Mouse (Mus musculus) small intestine, adult 2 months (tissue): ENCODE measurements around the gene Ltbp3. TPM values are rescaled to one million over a fixed set of nuclear protein-coding genes. Genes with fewer than 3 reads are reported as not detected.

Experiments used
- H3K27ac ChIP-seq: fragments of 200-500 bp; 2 replicates; pipeline ENCODE4 v1.5.1; 2012; ENCODE audit warnings: low read depth, low read length, control low read depth, inconsistent platforms; ENCODE audit not compliant: insufficient read depth
- H3K27me3 ChIP-seq: fragments of 200-500 bp; 2 replicates; pipeline ENCODE4 v1.6.1; 2012; ENCODE audit warnings: mild to moderate bottlenecking, moderate library complexity, low read length, inconsistent platforms; ENCODE audit not compliant: control insufficient read depth, insufficient read depth
- H3K36me3 ChIP-seq: fragments of 200-500 bp; 2 replicates; pipeline ENCODE4 v1.6.1; 2012; ENCODE audit warnings: mild to moderate bottlenecking, low read length, control low read depth, inconsistent platforms; ENCODE audit not compliant: control insufficient read depth, insufficient read depth
- H3K4me1 ChIP-seq: fragments of 200-500 bp; 2 replicates; pipeline ENCODE4 v1.6.1; 2012; ENCODE audit warnings: low read length, inconsistent platforms, mixed read lengths; ENCODE audit not compliant: control insufficient read depth, insufficient read depth, insufficient read length
- H3K4me3 ChIP-seq: fragments of 200-500 bp; 2 replicates; pipeline ENCODE4 v1.5.1; 2012; ENCODE audit warnings: low read depth, mild to moderate bottlenecking, control low read depth, inconsistent platforms, low read length, moderate library complexity
- CTCF ChIP-seq: fragments of 200-500 bp; IDR thresholded peaks from 2 replicates; pipeline ENCODE4 v1.5.1; 2012; ENCODE audit warnings: low read depth, mild to moderate bottlenecking, control low read depth, inconsistent platforms, low read length, moderate library complexity, mixed read lengths; ENCODE audit not compliant: insufficient replicate concordance, insufficient read length; ENCODE audit errors: extremely low read depth
- POLR2A ChIP-seq: fragments of 200-500 bp; IDR thresholded peaks from 2 replicates; pipeline ENCODE4 v1.6.1; 2012; ENCODE audit warnings: low read depth, mild to moderate bottlenecking, control low read depth, inconsistent platforms, low read length, moderate library complexity
- WGBS: fragments of 180-500 bp; shearing (Covaris S2); methylation state at CpG from one replicate; pipeline ENCODE4 v1.1.7; 2018; 5-methylcytosine and 5-hydroxymethylcytosine counted together
- polyA plus RNA-seq: library from polyadenylated mRNA; depleted of rRNA; stranded (reverse); fragments of >200 nt; gene quantifications from 2 replicates; pipeline ENCODE4 v1.2.3, GENCODE M21; 2012

The Ltbp3 gene
- polyA plus RNA-seq, 1 experiment = 28.2 TPM

DNA sequence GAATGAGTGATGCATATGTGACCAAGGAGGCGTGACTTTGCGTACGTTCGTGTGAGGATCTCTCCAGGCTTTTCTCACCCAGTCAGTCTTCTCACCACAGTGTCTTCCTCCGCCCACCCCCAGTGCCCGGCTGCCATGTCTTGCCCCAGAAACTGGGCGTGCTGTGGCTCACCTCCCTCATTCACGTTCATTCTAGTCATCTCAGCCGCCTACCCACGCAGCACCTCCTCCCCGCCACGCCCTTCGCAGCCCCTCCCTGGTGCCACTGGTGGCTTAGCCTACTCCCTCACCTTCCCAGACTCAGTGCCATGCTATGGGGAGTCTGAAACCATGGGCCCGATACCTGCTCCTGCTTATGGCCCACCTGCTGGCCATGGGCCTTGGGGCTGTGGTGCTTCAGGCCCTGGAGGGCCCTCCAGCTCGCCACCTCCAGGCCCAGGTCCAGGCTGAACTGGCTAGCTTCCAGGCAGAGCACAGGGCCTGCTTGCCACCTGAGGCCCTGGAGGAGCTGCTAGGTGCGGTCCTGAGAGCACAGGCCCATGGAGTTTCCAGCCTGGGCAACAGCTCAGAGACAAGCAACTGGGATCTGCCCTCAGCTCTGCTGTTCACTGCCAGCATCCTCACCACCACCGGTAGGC, 36.4 kb upstream of the Ltbp3 start, which contains the start of gene Kcnk7:
Kcnk7 (plus strand) TSS at position 205 of the 638 bp plus-strand sequence.
- H3K27me3 ChIP-seq = no peaks in the 10 kb centered on the region
- WGBS = 45% methylated on average over 17 of the region's 17 CpGs
- peaks cover 11% of the 10 kb centered on the region for H3K4me1 ChIP-seq
- no peak for TF ChIP-seq CTCF
- no peak for TF ChIP-seq POLR2A
- H3K27ac ChIP-seq = peak within 1 kb of the TSS; percentile 25
- H3K4me3 ChIP-seq = no peak within 1 kb of the TSS
- peaks cover 60% of the 10 kb centered on the region for H3K36me3 ChIP-seq

DNA sequence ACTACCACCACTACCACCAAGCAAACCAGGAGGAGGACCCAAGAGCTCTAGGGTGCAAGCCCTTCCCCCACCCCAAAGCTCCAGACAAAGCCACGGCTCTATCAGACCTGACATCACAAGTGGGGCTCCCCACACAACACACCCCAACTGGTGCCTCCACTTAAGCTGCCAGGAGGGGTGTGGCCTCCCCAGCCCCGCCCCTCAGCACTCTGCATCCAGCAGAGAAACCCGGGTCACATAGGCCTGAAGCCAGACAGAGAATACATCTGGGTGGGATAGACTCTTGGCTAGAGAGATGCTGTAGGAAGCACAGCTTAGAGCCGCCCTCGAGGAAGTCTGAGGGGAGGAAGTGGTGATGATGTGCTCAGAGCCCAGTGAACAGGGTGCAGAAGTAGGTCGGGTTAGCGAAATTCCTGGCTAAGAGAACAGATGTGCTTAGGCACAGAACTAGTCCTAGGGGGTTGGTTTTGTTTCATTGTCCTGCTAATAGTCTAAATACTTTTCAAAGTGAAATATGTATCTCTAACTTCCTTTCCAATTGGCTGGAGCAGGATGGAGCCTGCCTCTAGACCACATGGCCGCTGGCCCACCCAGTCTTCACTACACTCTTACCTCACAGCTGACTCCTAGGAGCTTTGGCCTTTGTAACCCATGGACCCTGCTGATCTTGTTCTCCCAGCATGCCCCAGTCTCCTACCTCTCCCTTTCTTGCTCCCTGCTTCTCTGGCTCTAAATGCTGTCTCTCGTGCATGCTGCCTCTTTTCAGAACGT, 35.7 kb upstream of the Ltbp3 start:
- peak overlapping the region; percentile 25 for H3K27ac ChIP-seq
- H3K36me3 ChIP-seq = peaks cover 58% of the 10 kb centered on the region
- WGBS = 42% methylated on average over 10 of the region's 10 CpGs
- peaks cover 11% of the 10 kb centered on the region for H3K4me1 ChIP-seq
- TF ChIP-seq CTCF = no peak
- TF ChIP-seq POLR2A = no peak
- H3K27me3 ChIP-seq = no peaks in the 10 kb centered on the region
- H3K4me3 ChIP-seq = no peak overlapping the region

DNA sequence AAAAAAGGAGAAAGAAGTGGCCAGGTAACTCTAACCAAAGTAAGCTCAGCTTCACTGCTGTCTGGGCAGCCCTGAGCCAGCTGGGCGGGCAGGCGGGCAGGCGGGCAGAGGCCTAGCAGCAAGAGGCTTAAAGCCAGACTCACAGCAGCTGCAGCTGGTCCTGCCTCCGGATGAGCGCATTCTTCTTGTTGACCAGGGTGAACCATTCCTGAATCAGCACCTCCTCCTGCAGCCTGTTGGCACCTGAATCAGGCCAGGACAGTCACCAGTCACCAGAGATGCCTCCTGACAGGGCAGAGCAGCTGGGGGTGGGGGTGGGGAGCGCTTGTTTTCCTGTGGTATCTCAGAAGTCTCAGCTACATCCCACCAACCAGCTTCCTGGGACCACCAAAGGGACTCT, 30.6 kb upstream of the Ltbp3 start:
- Histone ChIP-seq H3K4me1 (peaks cover 15% of the 10 kb centered on the region), H3K4me3 (no peak overlapping the region), H3K27me3 (no peaks in the 10 kb centered on the region), H3K36me3 (peaks cover 47% of the 10 kb centered on the region), H3K27ac (no peak overlapping the region)
- 95% methylated on average over 6 of the region's 6 CpGs for WGBS
- TF ChIP-seq POLR2A (no peak), CTCF (no peak)

DNA sequence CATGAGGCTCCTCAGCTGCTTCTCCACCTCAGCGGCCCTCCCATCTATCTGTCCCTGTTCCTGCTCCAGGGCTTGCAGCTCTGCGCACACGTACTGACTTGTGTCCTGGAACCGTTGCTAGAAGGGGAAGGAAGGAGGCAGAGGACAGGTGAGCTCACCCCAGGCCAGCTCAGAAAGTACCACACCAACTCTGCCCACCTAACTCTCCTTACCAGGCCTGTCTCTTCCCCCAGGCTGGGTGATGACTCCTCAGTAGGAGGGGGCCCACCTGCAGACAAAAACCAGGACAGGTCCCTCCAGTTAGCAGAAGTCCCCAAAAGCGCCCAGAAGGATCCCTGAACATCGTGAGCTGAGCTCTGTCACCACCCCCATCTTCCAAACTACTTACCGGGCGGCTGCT, 30.1 kb upstream of the Ltbp3 start:
- peaks cover 49% of the 10 kb centered on the region for H3K36me3 ChIP-seq

DNA sequence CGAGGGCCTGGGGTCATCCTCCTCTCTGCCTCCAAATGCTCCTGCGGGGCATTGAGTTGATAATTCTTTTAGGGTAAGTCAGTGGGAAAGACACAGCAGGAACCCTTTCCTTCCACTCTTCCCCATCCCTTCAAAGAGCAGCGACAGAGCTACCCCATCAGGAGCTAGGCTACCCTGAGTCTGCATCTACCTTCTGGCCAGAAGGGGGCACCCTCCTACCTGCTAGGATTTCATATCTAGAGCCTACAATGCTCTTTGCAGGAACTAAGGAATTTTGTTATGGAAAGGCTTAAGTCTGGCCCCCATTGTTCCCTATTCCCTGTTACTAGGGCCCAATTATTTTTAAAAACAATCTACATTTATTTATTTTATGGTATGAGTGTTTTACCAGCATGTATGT, 29.5 kb upstream of the Ltbp3 start:
- Histone ChIP-seq H3K27ac (no peak overlapping the region), H3K4me1 (peaks cover 21% of the 10 kb centered on the region), H3K36me3 (peaks cover 51% of the 10 kb centered on the region), H3K4me3 (no peak overlapping the region), H3K27me3 (no peaks in the 10 kb centered on the region)
- WGBS = 21% methylated on average over 3 of the region's 3 CpGs
- no peak for TF ChIP-seq POLR2A
- peak; percentile 72; the same call in 1 of the 2 replicates for TF ChIP-seq CTCF

More for the DNA sequence above, 30.1 kb upstream of the Ltbp3 start:
- Histone ChIP-seq H3K4me1 (peaks cover 15% of the 10 kb centered on the region), H3K4me3 (no peak overlapping the region), H3K27me3 (no peaks in the 10 kb centered on the region), H3K27ac (no peak overlapping the region)
- WGBS = 90% methylated on average over 8 of the region's 8 CpGs
- TF ChIP-seq CTCF = no peak
- TF ChIP-seq POLR2A = no peak

DNA sequence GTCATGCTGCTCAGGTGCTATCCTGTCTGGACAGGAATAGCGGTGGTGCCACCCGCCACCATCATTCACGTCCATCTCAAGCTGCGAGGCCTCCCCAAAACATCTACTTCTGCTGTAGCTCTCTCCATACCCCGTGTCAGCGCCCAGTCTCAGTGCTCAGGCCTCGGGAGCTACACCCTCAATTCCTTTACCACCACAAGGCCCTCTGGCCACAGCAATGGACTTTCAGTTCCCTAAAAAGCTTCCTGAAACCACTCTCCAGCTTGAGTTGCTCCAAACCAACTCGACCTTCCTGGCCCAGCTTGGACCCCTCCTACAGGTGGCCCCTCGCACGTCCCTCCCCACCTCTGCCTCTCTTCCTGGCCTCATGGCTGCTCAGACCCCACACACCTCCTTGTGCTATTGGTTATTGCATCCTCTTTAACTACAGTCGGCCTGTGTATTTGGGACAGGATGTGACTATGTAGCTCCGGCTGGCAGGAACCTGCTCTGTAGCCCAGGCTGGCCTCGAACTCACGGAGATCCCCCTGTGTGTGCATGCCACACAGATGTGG, 28.7 kb upstream of the Ltbp3 start:
- Histone ChIP-seq H3K36me3 (peaks cover 48% of the 10 kb centered on the region), H3K4me1 (peaks cover 23% of the 10 kb centered on the region), H3K4me3 (no peak overlapping the region), H3K27me3 (no peaks in the 10 kb centered on the region), H3K27ac (no peak overlapping the region; the same call in 1 of the 2 replicates)
- no peak for TF ChIP-seq POLR2A
- TF ChIP-seq CTCF = no peak
- 88% methylated on average over 14 of the region's 14 CpGs for WGBS

DNA sequence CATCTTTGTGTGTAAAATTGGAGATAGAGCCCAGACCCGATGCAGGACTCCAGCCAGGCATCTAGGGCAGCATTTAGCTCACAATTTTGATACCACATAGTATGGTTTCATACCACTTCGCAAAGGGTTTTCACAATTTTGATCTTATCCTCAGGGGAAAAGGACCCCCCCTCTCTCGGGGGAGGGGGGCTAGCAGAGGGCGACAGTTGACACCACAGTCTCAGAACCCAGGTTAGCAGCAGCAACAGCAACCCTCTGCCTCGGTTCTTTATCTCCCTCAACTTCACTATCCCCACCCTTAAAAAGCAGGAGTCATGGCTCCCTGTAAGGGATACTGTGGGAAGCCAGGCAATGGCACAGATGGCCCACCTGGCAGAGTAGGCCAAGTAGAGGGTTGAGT, 27.4 kb upstream of the Ltbp3 start:
- peak overlapping the region; percentile 10; the same call in 1 of the 2 replicates for H3K27ac ChIP-seq
- no peak overlapping the region for H3K4me3 ChIP-seq
- TF ChIP-seq POLR2A = no peak
- 68% methylated on average over 5 of the region's 5 CpGs for WGBS
- H3K4me1 ChIP-seq = peaks cover 23% of the 10 kb centered on the region
- peaks cover 40% of the 10 kb centered on the region for H3K36me3 ChIP-seq
- no peaks in the 10 kb centered on the region for H3K27me3 ChIP-seq
